Mouse (Mus musculus) granulocyte monocyte progenitor cell, adult 5-6 weeks (primary cell): ENCODE results near the gene 1700018G05Rik. TPM values are rescaled to one million over a fixed set of nuclear protein-coding genes. Genes with fewer than 3 reads are reported as not detected.
"Not testable (repeated sequence)": the region's sequence is repeated elsewhere in the genome, so short reads cannot be mapped to it uniquely, and the experiment has no call there.

Source experiments
- ATAC-seq: replicated peaks from 2 replicates; pipeline ENCODE4 v1.8.0; 2016; ENCODE audit warnings: mild to moderate bottlenecking, moderate TSS enrichment, inconsistent platforms; ENCODE audit not compliant: poor library complexity, severe bottlenecking
- total RNA-seq, 2 experiments: library from RNA; stranded (forward) in 1 of 2; stranded (reverse) in 1 of 2; fragments of 200-712, 200-1000 nt in 1 of 2; fragments of >200 nt in 1 of 2; fragmentation: Nextera tagmentation in 1 of 2; gene quantifications; 2 replicates each; pipeline ENCODE4 v1.2.3; 2014 to 2017

Gene 1700018G05Rik
- total RNA-seq (2014; fragmentation: Nextera tagmentation) (not detected in 2 replicates), total RNA-seq (2017) (not detected in 2 replicates)

DNA sequence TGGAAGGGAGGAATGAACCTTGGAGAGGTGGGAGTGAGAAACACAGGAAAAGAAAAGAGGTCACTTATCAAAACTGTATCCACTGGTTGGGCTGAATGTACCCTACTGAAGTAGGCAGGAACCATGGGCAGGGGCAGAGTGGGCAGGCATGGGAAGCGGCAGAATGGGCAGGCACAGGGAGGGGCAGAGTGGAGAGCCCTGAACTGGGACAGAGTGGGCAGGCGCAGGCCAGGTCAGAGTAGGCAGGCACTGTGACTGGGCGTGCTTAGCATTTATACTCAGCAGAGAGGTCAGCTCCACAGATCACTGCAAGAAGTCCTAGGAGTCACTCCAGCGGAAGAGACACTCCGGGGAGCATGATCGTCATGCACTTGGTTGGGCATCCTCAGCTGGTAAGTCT is at the start of gene 1700018G05Rik:
Gene 1700018G05Rik (plus strand): TSS at position 301 of the 400 bp plus-strand sequence.
- not testable (repeated sequence) for ATAC-seq

DNA sequence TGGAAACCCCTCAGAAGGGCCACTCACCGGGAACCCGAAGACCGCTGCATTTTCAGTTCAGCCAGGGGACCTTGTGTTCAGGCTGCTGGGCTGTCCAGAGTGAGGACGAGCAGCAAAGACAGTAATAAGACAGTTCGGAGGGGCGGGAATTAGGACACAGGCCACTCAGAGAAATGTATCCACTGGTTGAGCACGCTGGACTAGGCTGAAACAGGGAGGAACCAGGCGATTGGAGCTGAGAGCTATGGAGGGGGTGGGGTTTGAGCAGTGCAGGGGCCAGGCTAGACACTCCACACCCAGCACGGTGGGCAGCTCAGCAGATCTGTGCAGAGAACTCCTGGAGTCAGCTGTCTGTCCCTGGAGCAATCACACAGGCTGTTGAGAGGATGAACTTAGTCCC is 19.6 kb upstream of the 1700018G05Rik start, which contains the start of the genes Dmrtc1a and 1700011M02Rik:
Gene Dmrtc1a (minus strand): TSS at position 101 of the 400 bp plus-strand sequence.
Gene 1700011M02Rik (plus strand): TSS at position 319 of the 400 bp plus-strand sequence.
- ATAC-seq, result not testable (repeated sequence)

DNA sequence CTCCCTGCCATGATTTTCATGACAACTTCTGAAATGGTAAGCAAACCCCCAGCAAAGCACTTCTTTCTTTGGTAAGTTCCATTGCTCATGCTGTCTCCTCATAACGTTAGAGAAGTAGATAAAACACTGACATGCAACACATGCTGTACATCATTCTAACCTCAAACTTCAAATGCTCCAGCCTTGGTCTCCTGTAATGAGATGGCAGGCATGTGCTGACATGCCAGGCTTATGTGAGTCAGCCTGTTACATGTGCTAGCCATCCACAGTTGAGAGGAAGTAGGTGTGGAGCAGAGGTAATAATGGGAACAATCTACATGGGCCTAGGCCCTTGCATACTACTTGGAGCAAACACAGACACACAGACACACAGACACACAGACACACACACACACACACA is 13.3 kb upstream of the 1700018G05Rik start:
- ATAC-seq, result not testable (repeated sequence)

DNA sequence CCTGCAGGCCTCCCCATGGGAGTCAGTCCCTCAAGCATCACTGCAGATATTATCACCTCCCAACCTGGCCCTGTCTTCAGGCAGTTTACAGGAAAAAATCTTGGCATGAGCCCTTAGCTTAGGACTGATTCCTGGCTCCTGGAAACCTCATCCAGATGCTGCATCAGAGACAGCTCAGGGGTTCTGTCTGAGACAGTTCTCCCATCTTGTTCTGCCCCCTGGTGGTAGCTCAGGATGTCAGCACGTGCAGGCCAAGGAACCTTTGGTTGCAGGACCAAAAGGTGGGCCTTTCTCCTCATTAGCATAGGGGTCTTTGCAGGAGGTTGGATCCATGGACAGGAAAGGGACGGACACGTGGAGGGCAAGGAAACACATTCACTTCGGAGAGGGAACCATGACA is 1.5 kb upstream of the 1700018G05Rik start:
- ATAC-seq, result not testable (repeated sequence)

DNA sequence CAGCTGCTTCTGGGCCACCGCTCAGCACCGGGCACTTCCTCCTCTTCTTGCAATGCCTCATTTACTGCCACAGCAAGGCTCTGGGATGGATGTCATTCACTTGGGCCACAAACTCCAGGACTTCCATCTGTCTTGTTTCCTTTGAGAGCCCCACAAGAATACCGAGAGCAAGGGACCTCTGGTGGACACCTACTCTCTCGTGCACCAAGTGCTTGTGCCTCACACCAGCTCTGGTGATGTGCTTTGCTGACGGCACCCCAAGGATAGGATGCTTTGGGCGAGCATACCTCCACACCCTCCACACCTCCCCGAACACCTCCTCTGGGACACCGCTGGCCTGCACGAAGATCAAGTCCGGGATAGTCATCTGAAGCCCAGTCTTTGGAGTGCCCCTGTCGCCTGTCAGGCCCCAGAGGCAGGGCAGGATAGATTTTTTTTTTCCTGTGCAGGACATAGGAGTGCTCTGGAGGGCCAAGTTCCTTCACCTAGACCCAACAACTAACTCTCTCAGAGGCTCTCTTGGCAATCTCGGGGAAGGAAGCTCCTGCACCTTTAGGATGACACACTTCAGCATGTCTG is 4.9 kb downstream of the 1700018G05Rik start:
- no peak for ATAC-seq

DNA sequence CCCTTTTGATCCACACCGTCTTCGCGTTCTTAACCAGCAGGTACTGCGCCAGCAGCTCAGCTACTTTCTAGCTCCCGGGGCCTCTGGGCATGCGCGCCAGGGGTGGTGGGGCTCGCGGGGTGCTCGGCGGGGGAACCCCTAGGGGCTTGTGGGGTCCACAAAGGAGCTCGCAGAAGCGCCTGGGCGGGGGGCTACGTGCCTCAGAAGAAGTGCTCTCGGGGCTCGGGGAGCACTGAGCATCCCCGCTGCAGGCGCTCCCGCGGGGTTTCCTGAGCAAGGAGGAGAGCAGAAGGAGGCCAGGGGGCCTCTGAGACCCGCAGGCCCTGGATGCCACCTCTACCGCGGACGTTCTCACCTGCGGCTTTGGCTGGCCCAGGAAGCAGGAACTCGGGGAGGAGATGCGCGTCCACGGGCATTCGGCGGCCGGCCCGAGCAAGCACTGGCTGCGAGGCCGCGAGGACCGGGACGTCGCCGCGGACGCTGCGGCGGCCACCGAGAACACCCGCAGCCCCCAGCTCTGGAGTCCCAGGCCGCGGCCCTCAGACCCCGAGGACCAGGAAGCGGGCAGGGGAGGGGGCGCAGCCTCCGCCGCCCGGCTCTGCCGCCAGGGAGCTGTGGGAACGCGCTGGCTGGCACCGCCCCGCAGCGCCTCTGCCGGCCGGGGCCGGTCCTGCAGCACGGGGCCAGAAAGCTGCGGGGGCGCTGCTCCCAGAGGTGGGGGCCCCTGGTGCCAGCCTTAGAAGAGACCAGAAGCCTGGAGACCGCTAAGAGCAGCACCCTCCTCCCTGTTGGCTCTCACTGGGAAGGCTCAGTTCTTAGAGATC is 5.6 kb downstream of the 1700018G05Rik start:
- ATAC-seq, result peak; percentile 89

DNA sequence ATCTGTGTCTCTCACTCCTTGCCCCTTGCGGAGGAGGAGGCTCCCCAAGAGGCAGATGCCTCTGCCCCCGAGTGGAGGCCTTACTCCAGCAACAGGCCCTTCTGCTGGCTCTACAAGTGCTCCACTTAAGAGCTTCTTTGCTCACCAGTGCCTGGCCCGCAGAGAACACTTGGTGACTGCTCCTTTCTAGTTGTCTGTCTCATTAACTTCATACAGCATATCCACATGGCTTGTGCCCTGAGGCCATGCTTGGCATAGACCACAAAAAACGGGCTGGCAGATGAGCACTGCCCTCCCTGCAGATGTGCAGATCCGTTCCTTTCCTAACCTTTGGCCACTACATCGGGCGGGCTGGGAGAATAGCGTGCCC is 6.2 kb downstream of the 1700018G05Rik start:
- no peak for ATAC-seq

DNA sequence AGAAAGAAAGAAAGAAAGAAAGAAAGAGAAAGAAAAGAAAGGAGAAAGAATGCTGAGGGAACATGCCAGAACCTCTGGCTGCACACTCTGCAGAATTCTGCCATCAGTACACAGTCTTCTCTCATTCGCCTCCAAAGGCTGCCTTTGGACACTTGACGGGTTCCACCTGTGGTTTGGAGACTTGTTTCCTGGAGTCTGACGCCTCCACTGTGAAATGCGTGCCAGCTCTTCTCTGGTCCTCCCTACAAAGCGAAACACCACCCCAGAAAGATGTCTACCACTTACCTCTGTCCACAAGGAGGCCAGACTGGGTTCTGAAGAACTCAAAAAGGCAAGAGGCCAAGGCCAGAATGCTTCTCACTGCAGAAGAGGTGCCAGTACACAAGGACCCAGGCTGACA is 8.6 kb downstream of the 1700018G05Rik start:
- no peak for ATAC-seq

DNA sequence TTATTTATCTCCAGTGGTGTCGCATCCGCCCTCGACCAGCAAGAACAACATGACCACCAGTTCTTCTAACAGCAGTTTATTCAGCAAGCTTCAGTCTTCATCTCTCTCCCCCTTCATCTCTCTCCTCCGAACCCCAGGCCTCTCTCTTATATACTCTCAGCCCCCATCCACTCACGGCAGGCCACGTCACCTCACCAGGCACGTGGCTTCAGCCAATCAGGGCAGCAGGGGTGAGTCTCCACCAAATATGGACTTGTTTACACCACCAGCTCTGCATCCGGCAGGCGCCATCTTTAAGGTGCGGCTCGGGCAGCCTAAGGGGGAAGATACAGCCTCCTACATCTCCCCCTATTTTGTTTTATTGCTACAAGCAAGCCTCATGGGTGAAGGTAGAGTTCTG is 22.0 kb downstream of the 1700018G05Rik start:
- not testable (repeated sequence) for ATAC-seq

DNA sequence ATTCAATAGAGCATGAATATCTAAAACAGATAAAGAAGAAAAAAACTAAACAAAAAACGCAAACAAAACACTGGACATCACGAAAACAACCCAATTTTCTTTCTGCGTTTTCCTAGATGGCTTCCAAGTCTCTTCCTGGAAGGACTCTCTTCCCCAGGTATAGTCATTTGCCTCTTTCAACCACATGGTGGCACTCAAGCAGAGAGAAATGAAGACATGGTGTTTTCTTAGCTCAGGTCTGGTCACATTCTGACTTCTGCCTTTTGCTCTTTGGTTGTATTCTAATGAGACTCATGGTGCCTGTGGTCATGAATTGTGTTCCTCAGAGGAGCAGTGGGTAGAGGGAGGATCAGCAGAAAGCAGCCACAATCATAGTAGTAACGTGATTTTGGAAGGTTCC is 30.7 kb downstream of the 1700018G05Rik start:
- no peak; the same call in 1 of the 2 replicates for ATAC-seq

DNA sequence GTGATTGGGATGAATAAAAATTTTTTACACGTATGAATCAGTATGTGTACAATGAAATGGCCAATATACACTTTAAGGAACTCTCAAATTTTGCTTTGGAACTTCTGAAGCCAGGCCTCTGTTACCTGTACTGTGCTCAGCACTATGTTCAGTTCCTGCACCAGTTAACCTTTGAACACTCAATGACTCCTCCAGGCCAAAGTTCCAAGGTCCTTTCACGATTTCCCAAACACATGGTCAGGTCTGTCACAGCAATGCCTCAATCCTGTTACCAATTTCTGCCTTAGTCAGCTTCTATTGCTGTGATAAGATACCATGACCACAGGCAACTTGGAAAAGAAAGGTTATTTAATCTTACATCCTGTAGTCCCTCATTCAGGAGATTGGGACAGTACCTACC is 32.4 kb downstream of the 1700018G05Rik start:
- ATAC-seq, result no peak

Other genes starting within 250 kb of the 1700018G05Rik start
- gene Gm3880, start 241.4 kb upstream of the 1700018G05Rik start, total RNA-seq (2014; fragmentation: Nextera tagmentation), result not detected in 2 replicates
- gene Gm3880, start 241.4 kb upstream of the 1700018G05Rik start, total RNA-seq (2017), result not detected in 2 replicates
- gene Gm9112, start 220.7 kb upstream of the 1700018G05Rik start, total RNA-seq (2014; fragmentation: Nextera tagmentation), result not detected in 2 replicates
- not detected in 2 replicates for gene Gm9112, start 220.7 kb upstream of the 1700018G05Rik start, total RNA-seq (2017)
- gene Dmrtc1b, start 220.5 kb upstream of the 1700018G05Rik start, total RNA-seq (2014; fragmentation: Nextera tagmentation), result not detected in 2 replicates
- gene Dmrtc1b, start 220.5 kb upstream of the 1700018G05Rik start, total RNA-seq (2017), result not detected in 2 replicates
- gene Dmrtc1c1, start 125.4 kb upstream of the 1700018G05Rik start, total RNA-seq (2014; fragmentation: Nextera tagmentation), result not detected in 2 replicates
- gene Dmrtc1c1, start 125.4 kb upstream of the 1700018G05Rik start, total RNA-seq (2017), result not detected in 2 replicates
- gene Dmrtc1c2, start 73.8 kb upstream of the 1700018G05Rik start, total RNA-seq (2014; fragmentation: Nextera tagmentation), result not detected in 2 replicates
- gene Dmrtc1c2, start 73.8 kb upstream of the 1700018G05Rik start, total RNA-seq (2017), result not detected in 2 replicates
- not detected in 2 replicates for gene 1700031F05Rik, start 60.4 kb upstream of the 1700018G05Rik start, total RNA-seq (2014; fragmentation: Nextera tagmentation)
- gene 1700031F05Rik, start 60.4 kb upstream of the 1700018G05Rik start, total RNA-seq (2017), result not detected in 2 replicates
- not detected in 2 replicates for gene Dmrtc1a, start 19.7 kb upstream of the 1700018G05Rik start, total RNA-seq (2014; fragmentation: Nextera tagmentation)
- not detected in 2 replicates for gene Dmrtc1a, start 19.7 kb upstream of the 1700018G05Rik start, total RNA-seq (2017)
- gene 1700011M02Rik, start 19.5 kb upstream of the 1700018G05Rik start, total RNA-seq (2014; fragmentation: Nextera tagmentation), result not detected in 2 replicates
- not detected in 2 replicates for gene 1700011M02Rik, start 19.5 kb upstream of the 1700018G05Rik start, total RNA-seq (2017)